In genomic region chr6:144357081-144357480, GRCm38 (mm10) we compare ENCODE assay signal across 22 mouse cellular contexts.
DNase-seq lines count a peak whose midpoint lies in the region; ATAC-seq and TF ChIP-seq lines count a peak whose summit lies in the region.
"Had no signal": no experiment of that assay in that cellular context is flagged by ENCODE, and none has a peak within 500 bp of the region (broad histone marks: within the 10 kb centered on the region; RNA-seq: fewer than 3 reads in every experiment).

No protein-coding gene starts in this region.

- H3K27me3 ChIP-seq in heart, adult 2 months (ENCODE audit: control insufficient read depth, insufficient read depth, low read length): no peaks in the 10 kb centered on the region
- no peaks in the 10 kb centered on the region for H3K27me3 ChIP-seq in midbrain, embryonic 11.5 days (ENCODE audit: control insufficient read depth, insufficient read depth, low read length)
- H3K27me3 ChIP-seq: embryonic facial prominence, embryonic 12.5 days; forebrain, embryonic 13.5 days; forebrain, embryonic 15.5 days had no signal

- no peak for TF ChIP-seq POLR2A in heart, adult 2 months (IDR thresholded peaks at IDR 0.05; ENCODE audit: insufficient read depth, low read depth, low read length)

- no peak overlapping the region for H3K4me3 ChIP-seq in heart, adult 2 months
- no peak overlapping the region for H3K4me3 ChIP-seq in midbrain, embryonic 11.5 days (ENCODE audit: low read depth, low read length)
- H3K4me3 ChIP-seq: embryonic facial prominence, embryonic 10.5 days; embryonic facial prominence, embryonic 12.5 days; forebrain, embryonic 13.5 days; forebrain, embryonic 15.5 days had no signal

- DNase-seq in heart, adult 11 months: peak; percentile 23
- DNase-seq in heart, adult 2 months: no peak
- peak; percentile 38 for DNase-seq in CD4-positive helper T cell, adult 2 months (ENCODE audit: low read depth, low spot score)
- DNase-seq in naive thymus-derived CD4-positive, alpha-beta T cell, adult 2 months (ENCODE audit: low read depth): peak; percentile 52
- no peak for DNase-seq in midbrain, embryonic 11.5 days (ENCODE audit: low spot score, missing footprints)
- DNase-seq in left cerebral cortex, postnatal 36 days (ENCODE audit: low spot score in 2 of 2): no peak
- DNase-seq: adrenal gland, adult 8-10 months; adrenal gland, postnatal 14 days; adrenal gland, postnatal 36 days; B cell, adult 2 months; cerebellum, adult 11-12 months; cerebellum, adult 2 months; cerebellum, adult 9-10 months; cerebellum, postnatal 10 days; cerebellum, postnatal 25 days; forebrain, postnatal 0 days had no signal

- intact Hi-C loops in heart, adult 2 months (cut with DNase I): no loop called here
- intact Hi-C loops in left cerebral cortex, postnatal 36 days (cut with DNase I): no loop called here

- 53% methylated on average over 4 of the region's 4 CpGs for WGBS in heart, adult 2 months
- 92% methylated on average over 4 of the region's 4 CpGs for WGBS in midbrain, embryonic 11.5 days

- H3K27ac ChIP-seq in heart, adult 2 months: no peak overlapping the region
- H3K27ac ChIP-seq in midbrain, embryonic 11.5 days (ENCODE audit: low read depth, low read length): no peak overlapping the region
- H3K27ac ChIP-seq: embryonic facial prominence, embryonic 10.5 days; embryonic facial prominence, embryonic 12.5 days; forebrain, embryonic 13.5 days; forebrain, embryonic 15.5 days had no signal

- TF ChIP-seq CTCF in heart, adult 2 months (IDR thresholded peaks at IDR 0.05): no peak

- H3K36me3 ChIP-seq in heart, adult 2 months (ENCODE audit: control insufficient read depth, insufficient read depth, low read length): no peaks in the 10 kb centered on the region
- no peaks in the 10 kb centered on the region for H3K36me3 ChIP-seq in midbrain, embryonic 11.5 days (ENCODE audit: control insufficient read depth, insufficient read depth, low read length)
- H3K36me3 ChIP-seq: embryonic facial prominence, embryonic 10.5 days; embryonic facial prominence, embryonic 12.5 days; forebrain, embryonic 15.5 days had no signal

- ATAC-seq in CD4-positive, CD25-positive, alpha-beta regulatory T cell, adult 4 months: peak; percentile 53
- ATAC-seq in midbrain, embryonic 11.5 days (ENCODE audit: low FRiP score): no peak
- ATAC-seq: activated CD4-positive, CD25-positive, alpha-beta regulatory T cell, adult 4 months; forebrain, embryonic 13.5 days; forebrain, embryonic 15.5 days; forebrain, postnatal 0 days had no signal

- no peak for TF ChIP-seq EP300 in heart, adult 2 months (IDR thresholded peaks at IDR 0.05; ENCODE audit: insufficient read depth, low read depth, low read length)

- no peaks in the 10 kb centered on the region for H3K79me2 ChIP-seq in heart, adult 2 months (replicated peaks; ENCODE audit: control insufficient read depth, insufficient read depth, low read length)

- H3K9me3 ChIP-seq in midbrain, embryonic 11.5 days (ENCODE audit: control insufficient read depth, low read length): no peaks in the 10 kb centered on the region
- H3K9me3 ChIP-seq: embryonic facial prominence, embryonic 10.5 days; embryonic facial prominence, embryonic 12.5 days; forebrain, embryonic 13.5 days; forebrain, embryonic 15.5 days had no signal

- H3K4me2 ChIP-seq in midbrain, embryonic 11.5 days: no peak overlapping the region
- H3K4me2 ChIP-seq: embryonic facial prominence, embryonic 12.5 days; forebrain, embryonic 13.5 days; forebrain, embryonic 15.5 days had no signal

- no peaks in the 10 kb centered on the region for H3K4me1 ChIP-seq in heart, adult 2 months (ENCODE audit: control insufficient read depth, insufficient read depth, low read length)
- peaks cover 7% of the 10 kb centered on the region for H3K4me1 ChIP-seq in midbrain, embryonic 11.5 days (ENCODE audit: control insufficient read depth, insufficient read depth, low read length)

- H3K9ac ChIP-seq in heart, adult 2 months (ENCODE audit: low read depth, low read length): no peak overlapping the region
- H3K9ac ChIP-seq in midbrain, embryonic 11.5 days (ENCODE audit: low read length): no peak overlapping the region
- H3K9ac ChIP-seq: embryonic facial prominence, embryonic 12.5 days; forebrain, embryonic 13.5 days; forebrain, embryonic 15.5 days; forebrain, postnatal 0 days had no signal

Comparison
In these comparisons a context has a peak if more than half of its experiments do, and no peak if none do; other contexts are left out.
1. DNase-seq: peak in heart, adult 11 months (single experiment), CD4-positive helper T cell, adult 2 months (single experiment) and naive thymus-derived CD4-positive, alpha-beta T cell, adult 2 months (single experiment); none in heart, adult 2 months (0 of 2), midbrain, embryonic 11.5 days (single experiment) and left cerebral cortex, postnatal 36 days (0 of 2).